Mouse (Mus musculus) thymus, adult 18-20 months (tissue): ENCODE results near the gene Crybb3.
A peak's percentile ranks its signal among the peaks of the same experiment; 100 is the strongest.

ENCODE experiments used
- DNase-seq, 2 experiments: peaks; one replicate each; pipeline ENCODE4 v3.0.0; 2022; ENCODE audit warnings: mixed read lengths in 2 of 2

The Crybb3 gene

GRCm38 (mm10) chr5:113102455-113102854 lies 21.1 kb upstream of the Crybb3 start:
- DNase-seq, result no peak

- DNase-seq, result no peak
Measured at GRCm38 (mm10) chr5:113101457-113101856, 20.1 kb upstream of the Crybb3 start.

GRCm38 (mm10) chr5:113100422-113100821 lies 19.0 kb upstream of the Crybb3 start:
- no peak for DNase-seq

GRCm38 (mm10) chr5:113099546-113099945 lies 18.2 kb upstream of the Crybb3 start:
- peak; percentile 47 for DNase-seq

- DNase-seq, result no peak
Measured at GRCm38 (mm10) chr5:113097551-113097950, 16.2 kb upstream of the Crybb3 start.

GRCm38 (mm10) chr5:113095456-113095855 lies 14.1 kb upstream of the Crybb3 start:
- DNase-seq, result no peak

- no peak for DNase-seq
Measured at GRCm38 (mm10) chr5:113092406-113092805, 11.0 kb upstream of the Crybb3 start.

- DNase-seq, result no peak
Measured at GRCm38 (mm10) chr5:113091162-113091561, 9.8 kb upstream of the Crybb3 start.

GRCm38 (mm10) chr5:113090750-113091149 lies 9.4 kb upstream of the Crybb3 start:
- no peak for DNase-seq

- DNase-seq, result no peak
Measured at GRCm38 (mm10) chr5:113090077-113090690, 8.8 kb upstream of the Crybb3 start.

- DNase-seq, result no peak
Measured at GRCm38 (mm10) chr5:113087465-113087864, 6.1 kb upstream of the Crybb3 start.

- no peak for DNase-seq
Measured at GRCm38 (mm10) chr5:113086990-113087389, 5.6 kb upstream of the Crybb3 start.

- DNase-seq, result no peak
Measured at GRCm38 (mm10) chr5:113086439-113086838, 5.1 kb upstream of the Crybb3 start.

- DNase-seq, result no peak
Measured at GRCm38 (mm10) chr5:113085931-113086330, 4.5 kb upstream of the Crybb3 start.

- DNase-seq, result no peak
Measured at GRCm38 (mm10) chr5:113084309-113084708, 2.9 kb upstream of the Crybb3 start.

- no peak for DNase-seq
Measured at GRCm38 (mm10) chr5:113082356-113083168, 1.2 kb upstream of the Crybb3 start.

- DNase-seq, result no peak
Measured at GRCm38 (mm10) chr5:113081020-113081419, 364 bp downstream of the Crybb3 start.

- no peak for DNase-seq
Measured at GRCm38 (mm10) chr5:113079783-113080182, 1.6 kb downstream of the Crybb3 start.

GRCm38 (mm10) chr5:113078686-113079085 lies 2.7 kb downstream of the Crybb3 start:
- no peak for DNase-seq

GRCm38 (mm10) chr5:113070017-113070416 lies 11.4 kb downstream of the Crybb3 start, which contains the start of gene Crybb2:
Crybb2 (minus strand) TSS chr5:113070117.
- no peak for DNase-seq

- peak; percentile 49 to 56 for DNase-seq
Measured at GRCm38 (mm10) chr5:113054308-113054707, 27.1 kb downstream of the Crybb3 start.

- DNase-seq, result no peak
Measured at GRCm38 (mm10) chr5:113050581-113051185, 30.7 kb downstream of the Crybb3 start.

- DNase-seq, result no peak
Measured at GRCm38 (mm10) chr5:113049876-113050275, 31.5 kb downstream of the Crybb3 start.
